Mouse (Mus musculus) erythroblast, embryonic 14.5 days (primary cell): Measurements from ENCODE around the gene Cep131. TPM values are rescaled to one million over a fixed set of nuclear protein-coding genes. Genes with fewer than 3 reads are reported as not detected.

Experiments used
- H3K27me3 ChIP-seq: 2 replicates; pipeline ENCODE4 v1.6.1; 2012; ENCODE audit warnings: inconsistent platforms; ENCODE audit not compliant: control insufficient read depth
- H3K36me3 ChIP-seq: 2 replicates; pipeline ENCODE4 v1.6.1; 2012; ENCODE audit warnings: mild to moderate bottlenecking, inconsistent platforms; ENCODE audit not compliant: control insufficient read depth
- H3K4me1 ChIP-seq: 2 replicates; pipeline ENCODE4 v1.6.1; 2012; ENCODE audit warnings: inconsistent platforms; ENCODE audit not compliant: control insufficient read depth
- H3K4me3 ChIP-seq: replicated peaks from 2 replicates; pipeline ENCODE3; 2012; ENCODE audit warnings: moderate library complexity, mild to moderate bottlenecking, inconsistent platforms
- H3K9me3 ChIP-seq: 2 replicates; pipeline ENCODE4 v1.6.1; 2012; ENCODE audit warnings: low read length, inconsistent platforms, mixed read lengths; ENCODE audit not compliant: control insufficient read depth
- GATA1 ChIP-seq: IDR thresholded peaks from 2 replicates; pipeline ENCODE4 v1.6.1; 2012; ENCODE audit warnings: low read length, inconsistent platforms, mixed read lengths
- TAL1 ChIP-seq: IDR thresholded peaks from 3 replicates; pipeline ENCODE4 v1.6.1; 2012; ENCODE audit warnings: low read length, inconsistent platforms, mixed read lengths
- polyA plus RNA-seq: library from polyadenylated mRNA; stranded (reverse); fragments of >175 nt; gene quantifications from 2 replicates; pipeline ENCODE4 v1.2.3, GENCODE M21; 2012

Cep131 gene
- polyA plus RNA-seq, 1 experiment = 2.3 TPM

DNA sequence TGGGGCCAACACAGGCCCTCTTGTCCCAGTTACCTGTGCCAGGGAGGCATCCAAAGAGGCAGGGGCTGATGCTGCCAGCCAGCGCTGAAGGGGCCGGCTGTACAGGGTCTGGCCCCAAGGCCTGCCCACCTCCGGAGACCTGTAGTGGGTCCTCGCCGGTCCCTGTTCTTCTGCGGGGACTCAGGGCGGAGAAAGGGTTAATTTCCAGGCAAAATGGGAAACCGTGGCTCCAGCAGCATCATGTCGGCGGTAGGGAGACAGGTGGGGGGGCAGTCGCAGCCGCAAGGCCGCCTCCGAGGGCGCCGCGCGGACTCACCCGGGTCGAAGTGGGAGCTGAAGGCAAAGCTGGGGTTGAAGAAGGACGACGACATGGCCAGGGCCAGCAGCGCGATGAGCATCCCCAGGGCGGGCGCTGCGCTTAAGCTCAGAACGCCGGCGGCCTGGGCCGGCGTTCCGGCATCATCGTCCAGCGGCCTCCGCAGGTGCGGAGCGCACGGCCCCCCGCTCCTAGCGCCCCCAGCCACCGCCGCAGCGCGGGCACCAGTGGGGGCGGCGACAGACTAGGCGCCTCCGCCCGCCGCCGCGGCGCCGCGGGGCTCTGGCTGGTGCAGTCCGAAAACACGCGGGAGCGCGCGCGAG, 40.0 kb downstream of the Cep131 start, which contains the start of gene Aatk:
Gene Aatk (minus strand): TSS at position 615 of the 639 bp plus-strand sequence.
- H3K4me3 ChIP-seq = no peak within 1 kb of the TSS
- no peak for TF ChIP-seq GATA1
- no peak for TF ChIP-seq TAL1
- no peaks in the 10 kb centered on the region for H3K9me3 ChIP-seq
- no peaks in the 10 kb centered on the region for H3K4me1 ChIP-seq
- peaks cover 41% of the 10 kb centered on the region for H3K27me3 ChIP-seq
- H3K36me3 ChIP-seq = no peaks in the 10 kb centered on the region

DNA sequence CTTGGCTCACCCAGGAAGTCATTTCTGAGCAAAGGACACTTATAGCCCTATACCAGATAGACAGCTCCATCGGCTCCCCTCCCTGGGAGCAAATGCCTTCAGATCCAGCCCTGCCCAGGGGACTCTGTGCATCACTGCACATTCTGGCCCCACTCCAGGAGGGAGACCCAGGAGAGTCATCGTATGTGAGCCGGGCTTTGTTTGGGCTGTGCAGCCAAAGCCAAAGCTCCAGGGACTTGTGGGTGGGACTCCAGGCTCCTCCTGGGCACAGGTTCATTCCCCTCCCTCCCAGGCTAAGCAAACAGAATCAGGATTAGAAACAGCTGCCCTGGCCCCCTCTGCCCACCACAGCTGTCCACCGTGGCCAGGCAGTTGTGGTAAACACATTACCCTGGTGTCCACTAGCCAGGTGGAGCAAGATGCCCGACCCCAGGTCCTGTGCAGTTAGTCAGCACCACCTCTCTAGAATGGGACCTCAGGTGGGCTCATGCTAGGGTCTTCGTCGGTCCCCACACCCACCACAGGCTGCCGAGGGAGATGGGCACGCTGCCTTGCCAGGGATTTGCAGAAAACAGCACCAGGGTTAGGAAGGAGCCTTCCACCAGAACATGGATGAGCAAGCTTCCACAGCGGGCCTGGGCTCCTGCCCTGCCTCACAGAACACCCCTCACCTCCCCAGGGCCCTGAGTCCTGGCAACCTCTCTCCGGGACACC, 40.6 kb downstream of the Cep131 start:
- Histone ChIP-seq H3K4me1 (no peaks in the 10 kb centered on the region), H3K9me3 (no peaks in the 10 kb centered on the region), H3K36me3 (no peaks in the 10 kb centered on the region), H3K4me3 (no peak overlapping the region), H3K27me3 (peaks cover 41% of the 10 kb centered on the region)
- no peak for TF ChIP-seq GATA1
- no peak for TF ChIP-seq TAL1

DNA sequence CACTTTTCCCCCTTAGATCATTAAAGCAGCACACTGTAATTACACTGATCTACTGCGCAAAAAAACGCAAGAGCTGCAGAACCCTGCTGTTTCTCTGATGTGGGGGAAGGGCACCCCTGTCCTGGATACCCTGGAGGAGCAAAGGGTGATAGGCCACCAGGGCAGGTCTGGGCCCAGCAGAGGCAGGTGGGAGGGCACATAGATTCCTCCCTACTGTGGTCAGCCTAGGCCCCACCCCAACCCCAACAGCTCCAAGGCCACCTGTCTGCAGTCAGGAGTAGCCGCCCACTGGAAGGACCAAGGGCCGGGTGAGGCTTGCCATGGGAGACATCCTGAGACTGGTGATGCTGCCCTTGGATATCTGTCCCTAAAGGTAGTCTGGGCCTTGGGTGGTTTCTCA, 41.3 kb downstream of the Cep131 start:
- TF ChIP-seq TAL1 (no peak), GATA1 (no peak)
- H3K4me1 ChIP-seq = no peaks in the 10 kb centered on the region
- no peak overlapping the region for H3K4me3 ChIP-seq
- no peaks in the 10 kb centered on the region for H3K9me3 ChIP-seq
- peaks cover 40% of the 10 kb centered on the region for H3K27me3 ChIP-seq
- no peaks in the 10 kb centered on the region for H3K36me3 ChIP-seq

DNA sequence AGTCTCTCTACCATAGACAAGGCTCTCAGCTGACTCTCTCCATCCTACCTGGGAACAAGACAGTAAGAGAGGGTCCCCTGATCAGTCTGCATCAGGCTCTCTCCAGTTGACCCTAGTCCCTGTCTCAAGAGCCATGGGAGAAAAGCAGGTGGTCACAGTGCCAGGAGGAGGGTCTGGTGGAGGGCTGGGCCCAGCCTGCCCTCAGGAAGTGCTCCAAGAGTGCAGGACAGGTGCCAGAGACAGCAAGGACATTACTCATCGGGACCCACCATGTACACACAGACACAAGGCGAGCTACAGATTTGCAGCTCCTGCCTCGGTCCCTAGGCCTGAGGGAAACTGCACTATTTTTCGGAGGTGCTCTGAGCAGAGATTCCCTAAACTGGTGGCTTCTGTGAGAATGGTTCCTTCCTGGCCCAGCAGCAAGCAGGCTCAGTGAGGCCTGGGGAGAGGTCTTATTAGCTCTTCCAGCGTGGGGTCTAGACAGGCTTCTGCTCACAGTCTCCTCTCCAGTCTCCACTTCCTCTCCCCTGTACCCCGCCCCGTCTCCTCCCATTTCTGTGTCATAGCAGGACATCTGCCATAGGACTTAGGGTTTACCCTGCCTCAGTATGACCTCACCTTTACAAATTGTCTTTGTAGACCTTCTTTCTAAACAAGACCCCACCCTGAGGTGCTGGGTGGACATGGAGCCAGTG, 44.3 kb downstream of the Cep131 start:
- peaks cover 21% of the 10 kb centered on the region for H3K27me3 ChIP-seq

DNA sequence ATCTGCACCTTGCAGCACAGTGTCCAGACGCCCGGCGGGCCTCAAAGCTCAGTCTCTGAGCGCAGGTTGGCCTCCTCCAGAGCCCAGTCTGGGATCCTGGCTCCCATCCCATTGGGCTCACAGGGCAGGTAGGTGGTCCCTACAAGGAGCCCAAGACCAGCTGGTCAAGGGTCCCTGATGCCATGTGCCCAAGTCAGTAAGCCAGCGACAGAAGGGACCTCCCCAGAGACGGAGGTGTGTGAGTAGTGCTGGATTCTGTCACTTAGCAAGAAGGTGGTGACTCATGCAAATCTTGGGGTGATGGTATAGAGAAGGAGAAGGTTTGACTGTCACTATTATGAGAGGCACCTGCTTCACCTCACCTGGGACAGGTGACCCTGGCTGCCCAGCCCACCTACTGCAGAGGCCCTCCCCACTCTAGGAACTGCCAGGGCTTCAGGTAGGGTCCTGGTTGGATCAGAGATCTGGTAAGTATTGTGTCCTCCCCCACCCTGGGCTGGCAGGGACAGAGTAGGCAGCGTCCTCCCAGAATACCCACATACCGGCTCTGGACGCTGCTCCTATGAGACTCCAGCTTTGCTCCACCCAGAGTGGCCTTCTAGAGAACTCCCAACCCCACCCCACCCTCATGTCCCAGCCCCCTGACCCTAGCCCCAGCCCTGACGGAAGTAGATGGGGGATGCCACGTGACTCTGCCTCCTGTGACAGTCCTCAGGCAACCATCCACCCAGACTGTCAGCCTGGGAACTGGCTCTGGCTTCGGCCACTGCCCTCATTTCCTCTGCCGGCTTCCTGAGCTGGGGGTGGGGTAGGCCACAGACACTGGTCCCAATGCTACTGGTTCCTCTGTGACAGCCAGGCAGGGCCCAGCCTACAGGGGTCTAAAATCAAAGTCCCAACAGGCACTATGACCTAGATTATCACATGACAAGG, 45.2 kb downstream of the Cep131 start:
- Histone ChIP-seq H3K9me3 (no peaks in the 10 kb centered on the region), H3K4me1 (no peaks in the 10 kb centered on the region), H3K4me3 (no peak overlapping the region), H3K27me3 (peaks cover 13% of the 10 kb centered on the region), H3K36me3 (no peaks in the 10 kb centered on the region)
- no peak for TF ChIP-seq TAL1
- TF ChIP-seq GATA1 = no peak

More for the DNA sequence above, 44.3 kb downstream of the Cep131 start:
- TF ChIP-seq GATA1 = no peak
- no peak for TF ChIP-seq TAL1
- H3K9me3 ChIP-seq = no peaks in the 10 kb centered on the region
- H3K4me1 ChIP-seq = no peaks in the 10 kb centered on the region
- H3K4me3 ChIP-seq = no peak overlapping the region
- H3K36me3 ChIP-seq = no peaks in the 10 kb centered on the region

DNA sequence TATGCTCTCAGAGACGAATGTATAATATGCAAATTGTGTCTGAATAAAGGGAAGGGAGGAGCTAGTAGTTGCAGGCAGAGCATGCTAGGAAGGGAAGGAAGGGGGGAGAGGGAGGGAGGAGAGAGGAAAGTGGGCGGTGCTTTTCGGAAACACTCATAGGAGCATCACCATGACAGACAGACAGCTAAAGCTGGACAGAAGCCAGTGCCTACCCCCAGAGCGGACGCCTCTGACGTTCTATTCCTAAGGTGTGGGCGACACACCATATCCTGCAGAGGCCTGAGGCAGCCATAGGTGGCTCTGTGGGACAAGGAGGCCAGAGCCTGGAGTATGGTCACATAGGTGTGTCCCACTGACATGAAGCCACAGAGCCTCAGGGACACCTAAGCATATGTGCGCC, 46.2 kb downstream of the Cep131 start:
- H3K36me3 ChIP-seq = no peaks in the 10 kb centered on the region
- peaks cover 2% of the 10 kb centered on the region for H3K27me3 ChIP-seq
- no peak for TF ChIP-seq TAL1
- no peak for TF ChIP-seq GATA1
- peaks cover 1% of the 10 kb centered on the region for H3K4me1 ChIP-seq
- H3K4me3 ChIP-seq = no peak overlapping the region
- peaks cover 5% of the 10 kb centered on the region; the same call in 1 of the 2 replicates for H3K9me3 ChIP-seq

DNA sequence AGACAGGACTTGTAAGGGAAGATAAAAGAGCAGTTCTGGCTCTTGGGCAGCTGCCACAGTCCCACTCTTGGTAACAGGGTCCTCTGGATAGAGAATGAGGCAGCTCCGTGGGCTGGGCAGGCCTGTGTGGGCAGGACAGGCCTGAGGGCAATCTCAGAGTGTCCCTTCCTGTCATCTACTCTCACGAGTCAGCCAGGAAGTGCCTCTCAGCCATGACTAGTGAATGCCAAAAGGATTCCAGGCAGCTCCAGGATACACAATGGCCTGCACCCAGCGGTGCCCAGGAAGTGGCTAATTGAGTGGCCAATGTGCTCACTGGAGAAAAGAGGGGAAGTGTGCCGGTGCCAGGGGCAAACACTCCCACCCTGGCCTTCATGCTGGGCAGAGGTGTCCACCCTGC, 47.0 kb downstream of the Cep131 start:
- Histone ChIP-seq H3K4me1 (peaks cover 6% of the 10 kb centered on the region), H3K9me3 (peaks cover 6% of the 10 kb centered on the region; the same call in 1 of the 2 replicates), H3K27me3 (no peaks in the 10 kb centered on the region), H3K4me3 (no peak overlapping the region), H3K36me3 (no peaks in the 10 kb centered on the region)
- TF ChIP-seq GATA1 (no peak), TAL1 (no peak)

DNA sequence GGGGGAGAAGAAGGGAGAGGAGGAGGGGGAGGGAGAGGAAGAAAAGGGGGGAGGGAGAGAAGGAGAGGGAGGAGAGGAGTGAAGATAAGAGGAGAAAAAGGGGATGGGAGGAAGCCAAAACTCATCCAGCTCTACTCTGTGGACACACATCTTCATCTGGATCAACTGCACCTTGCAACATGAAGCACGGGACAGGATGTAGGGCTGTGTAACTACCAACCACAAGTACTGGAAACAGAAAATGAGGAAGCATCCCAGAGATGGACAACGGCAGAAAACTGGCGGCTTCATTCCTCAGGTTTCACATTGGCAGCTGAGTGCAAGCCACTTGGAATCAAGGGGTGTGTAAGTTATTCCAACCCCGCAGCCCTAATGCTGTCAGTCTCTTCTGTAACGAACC, 51.9 kb downstream of the Cep131 start:
- no peak overlapping the region for H3K4me3 ChIP-seq
- TF ChIP-seq GATA1 = no peak
- no peak for TF ChIP-seq TAL1
- no peaks in the 10 kb centered on the region for H3K27me3 ChIP-seq
- H3K4me1 ChIP-seq = peaks cover 6% of the 10 kb centered on the region
- no peaks in the 10 kb centered on the region for H3K36me3 ChIP-seq
- H3K9me3 ChIP-seq = peaks cover 6% of the 10 kb centered on the region; the same call in 1 of the 2 replicates
